Mouse (Mus musculus): Measurements from ENCODE around the gene Oas1g. TPM values are rescaled to one million over a fixed set of nuclear protein-coding genes. Genes with fewer than 3 reads are reported as not detected.
"Not testable (repeated sequence)": the region's sequence is repeated elsewhere in the genome, so short reads cannot be mapped to it uniquely, and the experiment has no call there.

Oas1g gene
- not detected in 2 replicates for polyA plus RNA-seq (2016; fragmentation: Nextera tagmentation; extraction: Ambion mirVana)

GRCm38 (mm10) chr5:120887413-120887812 is at the start of gene Oas1g:
Gene Oas1g, minus strand, starts transcription at chr5:120887613.
- not testable (repeated sequence) for H3K4me2 ChIP-seq; H3K27ac ChIP-seq (ENCODE audit: poor library complexity, severe bottlenecking); H3K9me3 ChIP-seq (replicated peaks); ATAC-seq (ENCODE audit: insufficient number of reproducible peaks, low FRiP score); H3K4me3 ChIP-seq; H3K36me3 ChIP-seq; H3K27me3 ChIP-seq (replicated peaks); H3K9ac ChIP-seq; H3K4me1 ChIP-seq (replicated peaks)
- WGBS, result 8% methylated on average over 5 of the region's 9 CpGs

- Histone ChIP-seq H3K4me2 (no peak overlapping the region), H3K4me3 (no peak overlapping the region), H3K36me3 (no peaks in the 10 kb centered on the region), H3K4me1 (replicated peaks) (no peaks in the 10 kb centered on the region), H3K9me3 (replicated peaks) (no peaks in the 10 kb centered on the region; the same call in 1 of the 2 replicates), H3K27me3 (replicated peaks) (no peaks in the 10 kb centered on the region), H3K27ac (ENCODE audit: poor library complexity, severe bottlenecking) (no peak overlapping the region), H3K9ac (no peak overlapping the region)
- no peak for ATAC-seq (ENCODE audit: insufficient number of reproducible peaks, low FRiP score)
- 14% methylated on average over 5 of the region's 5 CpGs for WGBS
Observed at GRCm38 (mm10) chr5:120933966-120934365, 46.6 kb upstream of the Oas1g start.

GRCm38 (mm10) chr5:120927036-120927435 is 39.6 kb upstream of the Oas1g start:
- Histone ChIP-seq H3K4me3 (no peak overlapping the region), H3K27ac (ENCODE audit: poor library complexity, severe bottlenecking) (no peak overlapping the region), H3K27me3 (replicated peaks) (no peaks in the 10 kb centered on the region), H3K9me3 (replicated peaks) (no peaks in the 10 kb centered on the region; the same call in 1 of the 2 replicates), H3K4me2 (no peak overlapping the region), H3K9ac (no peak overlapping the region), H3K36me3 (no peaks in the 10 kb centered on the region), H3K4me1 (replicated peaks) (no peaks in the 10 kb centered on the region)
- ATAC-seq (ENCODE audit: insufficient number of reproducible peaks, low FRiP score), result no peak
- WGBS, result 0% methylated on average over 1 of the region's 1 CpGs

- not testable (repeated sequence) for H3K27me3 ChIP-seq (replicated peaks); H3K4me2 ChIP-seq; H3K9ac ChIP-seq; H3K4me3 ChIP-seq; H3K9me3 ChIP-seq (replicated peaks); ATAC-seq (ENCODE audit: insufficient number of reproducible peaks, low FRiP score); H3K4me1 ChIP-seq (replicated peaks); H3K27ac ChIP-seq (ENCODE audit: poor library complexity, severe bottlenecking); H3K36me3 ChIP-seq
- 33% methylated on average over 2 of the region's 2 CpGs for WGBS
Observed at GRCm38 (mm10) chr5:120926311-120926710, 38.9 kb upstream of the Oas1g start.

GRCm38 (mm10) chr5:120924520-120924919 is 37.1 kb upstream of the Oas1g start:
- WGBS, result 76% methylated on average over 4 of the region's 4 CpGs
- not testable (repeated sequence) for H3K27me3 ChIP-seq (replicated peaks); H3K9me3 ChIP-seq (replicated peaks); H3K9ac ChIP-seq; H3K4me3 ChIP-seq; H3K4me1 ChIP-seq (replicated peaks); H3K27ac ChIP-seq (ENCODE audit: poor library complexity, severe bottlenecking); H3K36me3 ChIP-seq; H3K4me2 ChIP-seq; ATAC-seq (ENCODE audit: insufficient number of reproducible peaks, low FRiP score)

GRCm38 (mm10) chr5:120923969-120924368 is 36.6 kb upstream of the Oas1g start:
- WGBS, result 77% methylated on average over 4 of the region's 4 CpGs
- no peak overlapping the region for H3K4me3 ChIP-seq
- H3K27me3 ChIP-seq (replicated peaks), result 0 out of 2 replicates have a peak, but pooled peaks cover 5% of the 10 kb centered on the region
- H3K36me3 ChIP-seq, result no peaks in the 10 kb centered on the region
- H3K9ac ChIP-seq, result no peak overlapping the region
- H3K4me1 ChIP-seq (replicated peaks), result no peaks in the 10 kb centered on the region
- H3K4me2 ChIP-seq, result no peak overlapping the region
- H3K9me3 ChIP-seq (replicated peaks), result no peaks in the 10 kb centered on the region
- no peak overlapping the region for H3K27ac ChIP-seq (ENCODE audit: poor library complexity, severe bottlenecking)
- no peak for ATAC-seq (ENCODE audit: insufficient number of reproducible peaks, low FRiP score)

GRCm38 (mm10) chr5:120920296-120920695 is 32.9 kb upstream of the Oas1g start:
- ATAC-seq (ENCODE audit: insufficient number of reproducible peaks, low FRiP score), result no peak
- Histone ChIP-seq H3K27ac (ENCODE audit: poor library complexity, severe bottlenecking) (no peak overlapping the region), H3K9me3 (replicated peaks) (no peaks in the 10 kb centered on the region), H3K9ac (no peak overlapping the region), H3K36me3 (no peaks in the 10 kb centered on the region), H3K27me3 (replicated peaks) (0 out of 2 replicates have a peak, but pooled peaks cover 5% of the 10 kb centered on the region), H3K4me3 (no peak overlapping the region), H3K4me2 (no peak overlapping the region), H3K4me1 (replicated peaks) (no peaks in the 10 kb centered on the region)
- 71% methylated on average over 3 of the region's 3 CpGs for WGBS

- H3K36me3 ChIP-seq; H3K4me2 ChIP-seq; H3K4me3 ChIP-seq; ATAC-seq (ENCODE audit: insufficient number of reproducible peaks, low FRiP score); H3K27me3 ChIP-seq (replicated peaks); H3K27ac ChIP-seq (ENCODE audit: poor library complexity, severe bottlenecking); H3K9ac ChIP-seq; H3K4me1 ChIP-seq (replicated peaks); H3K9me3 ChIP-seq (replicated peaks): not testable (repeated sequence)
- WGBS, result 57% methylated on average over 2 of the region's 2 CpGs
Observed at GRCm38 (mm10) chr5:120919156-120919935, 31.9 kb upstream of the Oas1g start.

GRCm38 (mm10) chr5:120914204-120914603 is 26.8 kb upstream of the Oas1g start, which contains the start of gene Oas1d:
Gene Oas1d, plus strand, starts transcription at chr5:120914536.
- H3K27me3 ChIP-seq (replicated peaks), result not testable (repeated sequence)
- WGBS, result 41% methylated on average over 8 of the region's 8 CpGs

GRCm38 (mm10) chr5:120908196-120908920 is 20.9 kb upstream of the Oas1g start:
- WGBS, result 45% methylated on average over 7 of the region's 7 CpGs

More at GRCm38 (mm10) chr5:120914204-120914603, 26.8 kb upstream of the Oas1g start, which contains the start of gene Oas1d:
- not testable (repeated sequence) for H3K4me2 ChIP-seq; H3K4me3 ChIP-seq; H3K4me1 ChIP-seq (replicated peaks); H3K9me3 ChIP-seq (replicated peaks); ATAC-seq (ENCODE audit: insufficient number of reproducible peaks, low FRiP score); H3K27ac ChIP-seq (ENCODE audit: poor library complexity, severe bottlenecking); H3K36me3 ChIP-seq; H3K9ac ChIP-seq

More at GRCm38 (mm10) chr5:120908196-120908920, 20.9 kb upstream of the Oas1g start:
- no peaks in the 10 kb centered on the region for H3K27me3 ChIP-seq (replicated peaks)
- no peak overlapping the region for H3K27ac ChIP-seq (ENCODE audit: poor library complexity, severe bottlenecking)
- no peaks in the 10 kb centered on the region for H3K4me1 ChIP-seq (replicated peaks)
- ATAC-seq (ENCODE audit: insufficient number of reproducible peaks, low FRiP score), result no peak
- no peak overlapping the region for H3K4me2 ChIP-seq
- no peaks in the 10 kb centered on the region for H3K9me3 ChIP-seq (replicated peaks)
- no peaks in the 10 kb centered on the region for H3K36me3 ChIP-seq
- H3K9ac ChIP-seq, result no peak overlapping the region
- H3K4me3 ChIP-seq, result no peak overlapping the region

Data from heart, embryonic 12.5 days (tissue).